Mouse (Mus musculus) midbrain, embryonic 14.5 days (tissue): ENCODE results near the gene 4931406P16Rik. TPM values are rescaled to one million over a fixed set of nuclear protein-coding genes. Genes with fewer than 3 reads are reported as not detected.
"Not testable (repeated sequence)": the region's sequence is repeated elsewhere in the genome, so short reads cannot be mapped to it uniquely, and the experiment has no call there.

Experiments
- ATAC-seq: fragments of 200-750 bp; cut with Nextera tagmentation; 2 replicates; pipeline ENCODE4 v1.8.0; 2017; ENCODE audit warnings: moderate number of reproducible peaks, moderate library complexity; ENCODE audit not compliant: low FRiP score, low TSS enrichment
- DNase-seq: peaks from one replicate; pipeline ENCODE4 v3.0.0-alpha.2; 2015
- H3K27ac ChIP-seq: fragments of 300-500 bp; sonication (generic); replicated peaks from 2 replicates; pipeline ENCODE4 v1.5.1; 2014; ENCODE audit warnings: mild to moderate bottlenecking, low read depth, low read length, moderate library complexity
- H3K27me3 ChIP-seq: fragments of 300-500 bp; sonication (generic); 2 replicates; pipeline ENCODE4 v1.6.1; 2014; ENCODE audit warnings: low read length, control low read depth, mixed read lengths; ENCODE audit not compliant: control insufficient read depth, insufficient read depth
- H3K36me3 ChIP-seq: fragments of 300-500 bp; sonication (generic); 2 replicates; pipeline ENCODE4 v1.6.1; 2014; ENCODE audit warnings: low read length, control low read depth; ENCODE audit not compliant: control insufficient read depth, insufficient read depth
- H3K4me1 ChIP-seq: fragments of 300-500 bp; sonication (generic); 2 replicates; pipeline ENCODE4 v1.6.1; 2014; ENCODE audit warnings: mild to moderate bottlenecking, antibody characterized with exemption, low read length, control low read depth; ENCODE audit not compliant: control insufficient read depth, insufficient read depth
- H3K4me2 ChIP-seq: fragments of 300-500 bp; sonication (generic); 2 replicates; pipeline ENCODE4 v1.6.1; 2014; ENCODE audit warnings: mild to moderate bottlenecking, low read length, moderate library complexity
- H3K4me3 ChIP-seq: fragments of 300-500 bp; sonication (generic); replicated peaks from 2 replicates; pipeline ENCODE4 v1.5.1; 2014; ENCODE audit warnings: low read depth, low read length
- H3K9ac ChIP-seq: fragments of 300-500 bp; sonication (generic); replicated peaks from 2 replicates; pipeline ENCODE4 v1.6.1; 2014; ENCODE audit warnings: mild to moderate bottlenecking, low read length, moderate library complexity
- H3K9me3 ChIP-seq: fragments of 300-500 bp; sonication (generic); 2 replicates; pipeline ENCODE4 v1.6.1; 2016; ENCODE audit warnings: low read length, control low read depth, mixed read lengths; ENCODE audit not compliant: control insufficient read depth
- WGBS: fragments of 180-500 bp; shearing (Covaris S2); extraction: QIAGEN DNeasy Blood & Tissue Kit; methylation state at CpG from one replicate; pipeline ENCODE4 v1.1.7; 2014; 5-methylcytosine and 5-hydroxymethylcytosine counted together
- polyA plus RNA-seq: library from polyadenylated mRNA; unstranded; fragments of >200 nt; fragmentation: Nextera tagmentation; extraction: Ambion mirVana; gene quantifications from 2 replicates; pipeline ENCODE4 v1.2.1, GENCODE M21; 2014

The 4931406P16Rik gene
- polyA plus RNA-seq, 1 experiment from 2014 or later: 40.6 TPM

DNA sequence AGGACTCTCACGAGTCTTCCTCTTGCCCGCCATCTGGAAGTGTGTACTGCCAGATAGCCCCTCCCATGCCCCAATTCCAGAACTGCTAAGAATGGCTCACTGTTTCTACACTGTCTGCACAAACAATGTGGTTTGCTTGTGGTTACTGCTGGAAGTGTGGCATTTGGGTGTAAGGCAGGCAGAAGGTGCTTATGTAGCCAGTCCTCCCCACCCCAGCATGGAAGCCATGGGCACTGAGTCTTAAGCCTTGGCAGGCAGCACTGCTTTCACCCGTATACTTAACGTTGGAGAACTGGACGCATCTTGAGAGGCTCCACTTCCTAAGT is 25.8 kb upstream of the 4931406P16Rik start:
- H3K36me3 ChIP-seq: peaks cover 34% of the 10 kb centered on the region
- WGBS: 87% methylated on average over 5 of the region's 5 CpGs
- no peaks in the 10 kb centered on the region for H3K4me1 ChIP-seq
- H3K27ac ChIP-seq: no peak overlapping the region
- DNase-seq: no peak
- no peak overlapping the region for H3K4me3 ChIP-seq
- no peaks in the 10 kb centered on the region for H3K27me3 ChIP-seq
- no peak for ATAC-seq
- no peaks in the 10 kb centered on the region for H3K9me3 ChIP-seq
- H3K9ac ChIP-seq: no peak overlapping the region
- no peak overlapping the region for H3K4me2 ChIP-seq

DNA sequence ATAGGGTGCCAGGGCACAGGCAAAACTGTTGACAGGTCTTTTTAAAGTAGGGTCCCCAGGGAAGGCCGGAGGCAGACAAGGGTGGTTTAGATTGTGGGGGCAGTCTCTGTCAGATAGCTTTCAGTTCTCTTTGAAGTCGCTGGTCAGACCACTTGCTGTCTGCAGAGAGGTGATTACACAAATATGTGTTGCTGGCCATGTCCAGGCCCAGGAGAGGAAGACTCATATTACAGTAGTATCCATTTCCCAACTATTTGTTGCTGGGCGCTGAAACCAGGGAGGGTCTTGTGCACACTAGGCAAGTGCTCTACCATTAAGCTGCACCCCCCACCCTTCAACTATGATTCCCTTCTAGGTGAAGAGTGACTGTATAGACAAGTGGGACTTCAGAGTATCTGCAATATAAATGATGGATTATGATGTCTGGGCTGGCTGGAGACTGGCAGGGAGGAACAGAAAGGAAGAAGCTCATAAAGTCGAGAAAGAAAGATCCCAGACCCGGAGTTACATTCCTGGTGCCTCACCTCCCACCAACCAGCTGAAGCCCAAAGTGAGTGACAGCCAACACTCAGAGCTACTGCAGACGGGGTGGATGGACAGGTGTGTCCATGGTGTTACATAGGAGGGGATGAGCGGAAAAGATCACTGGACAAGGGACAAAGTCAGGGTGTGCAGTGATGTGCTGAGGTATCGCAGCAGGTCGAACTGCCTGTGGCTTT is 25.3 kb upstream of the 4931406P16Rik start:
- no peak overlapping the region for H3K4me2 ChIP-seq
- peaks cover 29% of the 10 kb centered on the region for H3K36me3 ChIP-seq
- ATAC-seq: no peak
- no peaks in the 10 kb centered on the region for H3K9me3 ChIP-seq
- DNase-seq: no peak
- H3K9ac ChIP-seq: no peak overlapping the region
- no peak overlapping the region for H3K4me3 ChIP-seq
- no peaks in the 10 kb centered on the region for H3K4me1 ChIP-seq
- no peak overlapping the region for H3K27ac ChIP-seq
- H3K27me3 ChIP-seq: no peaks in the 10 kb centered on the region
- WGBS: 86% methylated on average over 9 of the region's 9 CpGs

DNA sequence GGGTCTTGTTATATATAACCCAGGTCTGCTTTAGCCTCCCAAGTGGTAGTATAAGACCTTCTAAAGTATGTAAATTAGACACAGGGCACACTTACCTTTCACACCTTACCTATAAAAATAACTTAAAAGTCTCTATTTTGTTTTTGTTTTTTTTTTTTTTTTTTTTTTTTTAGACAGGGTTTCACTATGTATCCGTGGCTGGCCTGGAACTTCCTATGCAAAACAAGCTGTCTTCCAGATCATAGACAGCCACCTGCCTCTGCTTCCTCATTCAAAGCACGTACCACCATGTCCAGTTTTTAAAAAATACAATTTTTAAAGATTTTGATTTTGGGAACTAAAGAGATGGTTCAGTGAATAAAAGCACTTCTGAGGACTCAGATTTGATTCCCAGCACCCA is 23.9 kb upstream of the 4931406P16Rik start:
- Histone ChIP-seq H3K27me3 (no peaks in the 10 kb centered on the region), H3K9ac (no peak overlapping the region), H3K9me3 (no peaks in the 10 kb centered on the region), H3K4me3 (no peak overlapping the region), H3K36me3 (peaks cover 21% of the 10 kb centered on the region), H3K27ac (no peak overlapping the region), H3K4me2 (no peak overlapping the region), H3K4me1 (no peaks in the 10 kb centered on the region)
- WGBS: 95% methylated on average over 2 of the region's 2 CpGs
- DNase-seq (no peak), ATAC-seq (no peak)

- DNase-seq, H3K27ac ChIP-seq, ATAC-seq, H3K4me2 ChIP-seq, H3K4me3 ChIP-seq, H3K9ac ChIP-seq, H3K27me3 ChIP-seq, H3K9me3 ChIP-seq, H3K4me1 ChIP-seq: not testable (repeated sequence)
- 88% methylated on average over 1 of the region's 1 CpGs for WGBS
- peaks cover 15% of the 10 kb centered on the region; the same call in 1 of the 2 replicates for H3K36me3 ChIP-seq
These were observed 23.2 kb upstream of the 4931406P16Rik start for GRCm38 (mm10) chr7:34336545-34336944.

- ATAC-seq: no peak
- WGBS: 81% methylated on average over 3 of the region's 3 CpGs
These were observed 14.1 kb upstream of the 4931406P16Rik start for GRCm38 (mm10) chr7:34327493-34327892.

GRCm38 (mm10) chr7:34324857-34325256 is 11.5 kb upstream of the 4931406P16Rik start:
- H3K9me3 ChIP-seq: no peaks in the 10 kb centered on the region
- H3K27me3 ChIP-seq: no peaks in the 10 kb centered on the region
- no peaks in the 10 kb centered on the region for H3K4me1 ChIP-seq
- DNase-seq: no peak
- no peak overlapping the region for H3K4me3 ChIP-seq
- H3K9ac ChIP-seq: no peak overlapping the region
- H3K4me2 ChIP-seq: no peak overlapping the region
- ATAC-seq: no peak
- H3K36me3 ChIP-seq: no peaks in the 10 kb centered on the region
- no peak overlapping the region for H3K27ac ChIP-seq
- 70% methylated on average over 1 of the region's 1 CpGs for WGBS

More at GRCm38 (mm10) chr7:34327493-34327892, 14.1 kb upstream of the 4931406P16Rik start:
- no peak overlapping the region for H3K9ac ChIP-seq
- no peak overlapping the region for H3K4me2 ChIP-seq
- H3K9me3 ChIP-seq: no peaks in the 10 kb centered on the region
- no peaks in the 10 kb centered on the region for H3K4me1 ChIP-seq
- no peak overlapping the region for H3K4me3 ChIP-seq
- H3K36me3 ChIP-seq: no peaks in the 10 kb centered on the region
- DNase-seq: no peak
- H3K27ac ChIP-seq: no peak overlapping the region
- no peaks in the 10 kb centered on the region for H3K27me3 ChIP-seq

- 91% methylated on average over 2 of the region's 2 CpGs for WGBS
- DNase-seq: no peak
- no peak overlapping the region for H3K4me3 ChIP-seq
- no peak overlapping the region for H3K4me2 ChIP-seq
- ATAC-seq: no peak
- H3K9ac ChIP-seq: no peak overlapping the region
- H3K27me3 ChIP-seq: no peaks in the 10 kb centered on the region
- no peak overlapping the region for H3K27ac ChIP-seq
- no peaks in the 10 kb centered on the region for H3K9me3 ChIP-seq
- no peaks in the 10 kb centered on the region for H3K4me1 ChIP-seq
- no peaks in the 10 kb centered on the region for H3K36me3 ChIP-seq
These were observed 10.7 kb upstream of the 4931406P16Rik start for GRCm38 (mm10) chr7:34324005-34324404.

DNA sequence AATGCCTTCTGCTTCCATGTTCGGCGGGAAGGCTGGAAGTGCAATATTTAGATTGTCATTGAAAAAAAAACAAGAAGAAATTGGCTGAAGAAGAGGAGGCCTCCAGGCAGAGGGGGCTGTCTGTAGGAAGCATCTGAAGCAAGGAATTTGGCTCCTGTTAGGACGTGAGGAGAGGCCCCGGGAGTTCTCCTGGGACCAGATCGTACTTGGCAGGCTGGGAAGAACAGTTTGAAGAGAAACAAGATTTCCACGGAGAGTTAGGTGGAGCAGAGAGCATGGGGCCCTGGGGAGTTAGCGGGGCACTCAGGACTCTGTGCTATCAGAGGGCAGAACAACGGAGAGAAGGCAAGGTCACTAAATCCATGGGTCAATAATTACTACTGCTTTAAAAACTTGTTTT is 10.0 kb upstream of the 4931406P16Rik start:
- Histone ChIP-seq H3K36me3 (no peaks in the 10 kb centered on the region), H3K27ac (no peak overlapping the region), H3K27me3 (no peaks in the 10 kb centered on the region), H3K4me2 (no peak overlapping the region), H3K9ac (no peak overlapping the region), H3K4me3 (no peak overlapping the region), H3K4me1 (no peaks in the 10 kb centered on the region), H3K9me3 (no peaks in the 10 kb centered on the region)
- WGBS: 82% methylated on average over 8 of the region's 8 CpGs
- DNase-seq: no peak
- no peak for ATAC-seq

GRCm38 (mm10) chr7:34321958-34322357 is 8.6 kb upstream of the 4931406P16Rik start:
- no peak for DNase-seq
- WGBS: 89% methylated on average over 4 of the region's 4 CpGs
- no peak overlapping the region for H3K9ac ChIP-seq
- H3K36me3 ChIP-seq: no peaks in the 10 kb centered on the region
- no peaks in the 10 kb centered on the region for H3K4me1 ChIP-seq
- no peaks in the 10 kb centered on the region for H3K9me3 ChIP-seq
- H3K27ac ChIP-seq: no peak overlapping the region
- ATAC-seq: no peak
- no peaks in the 10 kb centered on the region for H3K27me3 ChIP-seq
- H3K4me3 ChIP-seq: no peak overlapping the region
- no peak overlapping the region for H3K4me2 ChIP-seq
